Mouse (Mus musculus) thymus, postnatal 10 days (tissue): ENCODE data around the gene Ttc7.

ENCODE experiments used
- DNase-seq, 2 experiments: peaks; one replicate each; pipeline ENCODE4 v3.0.0; 2021; ENCODE audit warnings: low spot score in 2 of 2

Gene Ttc7

GRCm38 (mm10) chr17:87282706-87283053 is at the start of gene Ttc7:
TSS of gene Ttc7 (plus strand) at chr17:87282886.
- DNase-seq = peak; percentile 98 to 99

- DNase-seq = no peak
Observed at GRCm38 (mm10) chr17:87235019-87235418, 47.7 kb upstream of the Ttc7 start.

- DNase-seq = no peak
Observed at GRCm38 (mm10) chr17:87236725-87237650, 45.7 kb upstream of the Ttc7 start.

- DNase-seq = no peak
Observed at GRCm38 (mm10) chr17:87237826-87238225, 44.9 kb upstream of the Ttc7 start.

- no peak for DNase-seq
Observed at GRCm38 (mm10) chr17:87246103-87246502, 36.6 kb upstream of the Ttc7 start.

GRCm38 (mm10) chr17:87254384-87254783 is 28.3 kb upstream of the Ttc7 start:
- DNase-seq = no peak

- no peak for DNase-seq
Observed at GRCm38 (mm10) chr17:87255672-87256071, 27.0 kb upstream of the Ttc7 start.

GRCm38 (mm10) chr17:87263401-87263800 is 19.3 kb upstream of the Ttc7 start:
- DNase-seq = no peak

GRCm38 (mm10) chr17:87264054-87264830 is 18.4 kb upstream of the Ttc7 start:
- DNase-seq = no peak

- no peak for DNase-seq
Observed at GRCm38 (mm10) chr17:87264927-87265791, 17.5 kb upstream of the Ttc7 start.

GRCm38 (mm10) chr17:87265792-87266186 is 16.9 kb upstream of the Ttc7 start, which contains the start of gene Mcfd2:
TSS of gene Mcfd2 (minus strand) at chr17:87265935.
- peak; percentile 81 to 93 for DNase-seq

- DNase-seq = no peak
Observed at GRCm38 (mm10) chr17:87269454-87269853, 13.2 kb upstream of the Ttc7 start.

- no peak for DNase-seq
Observed at GRCm38 (mm10) chr17:87275363-87276341, 7.0 kb upstream of the Ttc7 start.

GRCm38 (mm10) chr17:87282007-87282705 is 530 bp upstream of the Ttc7 start:
- peak; percentile 75 to 79 for DNase-seq

- peak; percentile 70 for DNase-seq
Observed at GRCm38 (mm10) chr17:87283055-87283754, 519 bp downstream of the Ttc7 start.

GRCm38 (mm10) chr17:87283755-87284481 is 1.2 kb downstream of the Ttc7 start:
- DNase-seq = peak; percentile 36 to 41

GRCm38 (mm10) chr17:87284482-87285040 is 1.9 kb downstream of the Ttc7 start:
- no peak for DNase-seq
